Mouse (Mus musculus): ENCODE measurements at regions not wholly inside any gene's neighbourhood (a gene's known extent, or its start where the extent isn't known, plus 50 kb on each side); places are given as distances from the start of the nearest gene placed in this dataset.

DNA sequence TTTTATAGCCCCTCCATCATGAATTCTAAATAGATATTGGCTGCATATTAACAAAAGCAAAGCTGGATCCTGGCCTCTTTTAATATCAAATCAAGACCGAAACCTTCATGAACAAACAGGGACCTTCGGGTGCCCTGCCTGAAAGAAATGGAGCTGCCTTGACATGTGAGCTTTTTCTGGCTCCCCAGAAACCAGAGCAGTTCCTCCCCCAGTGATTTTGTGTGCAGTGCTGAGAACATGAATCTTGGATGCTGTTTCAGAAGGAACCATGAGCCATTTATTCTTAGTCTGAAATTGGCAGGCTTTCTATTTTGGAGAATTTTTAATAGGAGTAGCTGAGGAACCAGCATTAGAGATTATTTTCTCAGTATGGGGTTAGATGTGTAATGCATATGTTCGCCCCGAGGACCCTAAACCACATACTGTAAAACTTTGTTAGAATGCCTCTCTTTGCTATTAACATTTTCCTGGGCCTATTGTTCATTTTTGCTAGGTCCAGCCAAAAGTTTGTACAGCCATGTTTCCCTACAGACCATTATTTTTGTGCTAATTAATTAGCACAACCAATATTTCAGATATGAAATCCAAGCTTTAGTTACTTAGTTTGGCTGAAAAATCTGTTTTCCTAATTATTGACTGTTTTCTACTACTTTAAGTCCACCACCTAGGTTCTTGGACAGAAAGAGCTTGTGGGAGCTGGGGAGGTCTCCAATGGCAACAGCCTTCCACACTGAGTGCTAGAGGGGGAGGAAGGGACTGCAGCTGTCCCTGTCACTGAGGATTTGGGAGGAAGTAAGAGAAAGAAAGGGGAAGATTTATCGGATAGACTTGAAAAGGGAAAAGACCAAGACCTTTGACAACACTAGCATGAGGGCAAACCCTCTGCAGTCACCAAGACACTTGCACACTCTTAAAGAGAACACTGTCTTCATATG is 613.0 kb downstream of the Nfib start:
- DNase-seq (ENCODE audit: low read depth, low spot score): no peak

DNA sequence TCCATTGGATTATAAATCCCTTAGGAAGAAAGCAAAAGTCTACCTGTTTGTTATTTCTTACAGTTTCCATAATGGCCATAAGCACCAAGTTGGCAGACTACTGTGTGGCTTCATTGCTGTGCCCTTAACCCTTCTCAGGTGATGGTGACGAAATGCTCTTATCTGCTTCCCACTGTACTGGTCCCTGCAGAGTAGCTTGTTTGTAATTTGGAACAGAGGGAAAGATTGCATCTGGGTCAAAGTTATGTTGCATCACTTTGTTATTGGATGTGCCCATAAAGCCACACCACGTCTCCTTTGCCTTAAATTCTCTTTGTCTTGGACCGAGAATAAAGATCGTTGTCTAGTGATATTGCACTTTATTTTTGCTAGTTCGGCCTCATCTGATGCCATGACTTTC is 615.9 kb downstream of the Nfib start:
- DNase-seq (ENCODE audit: low read depth, low spot score): no peak

- DNase-seq (ENCODE audit: low read depth, low spot score): no peak
Measured at GRCm38 (mm10) chr4:82083519-82083918, 622.0 kb downstream of the Nfib start.

- no peak for DNase-seq (ENCODE audit: low read depth, low spot score)
Measured at GRCm38 (mm10) chr4:82068050-82068449, 625.4 kb upstream of the Mpdz start.

- no peak for DNase-seq (ENCODE audit: low read depth, low spot score)
Measured at GRCm38 (mm10) chr4:82065641-82066358, 623.2 kb upstream of the Mpdz start.

GRCm38 (mm10) chr4:82062726-82063125 is 620.1 kb upstream of the Mpdz start:
- DNase-seq (ENCODE audit: low read depth, low spot score): peak; percentile 80

DNA sequence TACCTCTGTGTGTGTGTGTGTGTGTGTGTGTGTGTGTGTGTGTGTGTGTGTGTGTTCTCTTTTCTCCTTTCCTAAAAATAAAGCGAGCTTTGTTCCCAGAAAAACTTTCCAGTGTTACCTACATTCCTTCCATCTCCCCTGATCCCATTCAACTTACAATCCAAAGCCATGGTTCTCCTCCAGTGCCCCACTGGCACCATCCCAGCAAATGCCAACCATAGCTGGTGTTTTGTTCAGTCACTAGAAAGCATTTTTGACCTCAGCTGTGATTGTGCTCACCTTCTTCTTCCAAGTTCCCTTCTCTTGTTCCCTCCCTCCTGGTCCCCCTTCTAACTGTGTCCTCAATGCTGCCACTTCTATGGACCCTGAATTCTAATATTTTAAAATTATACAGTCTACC is 614.1 kb upstream of the Mpdz start:
- DNase-seq (ENCODE audit: low read depth, low spot score): peak; percentile 16

- DNase-seq (ENCODE audit: low read depth, low spot score): peak; percentile 26
Measured at GRCm38 (mm10) chr4:82048171-82048570, 605.6 kb upstream of the Mpdz start.

GRCm38 (mm10) chr4:82037473-82037872 is 594.9 kb upstream of the Mpdz start:
- no peak for DNase-seq (ENCODE audit: low read depth, low spot score)

DNA sequence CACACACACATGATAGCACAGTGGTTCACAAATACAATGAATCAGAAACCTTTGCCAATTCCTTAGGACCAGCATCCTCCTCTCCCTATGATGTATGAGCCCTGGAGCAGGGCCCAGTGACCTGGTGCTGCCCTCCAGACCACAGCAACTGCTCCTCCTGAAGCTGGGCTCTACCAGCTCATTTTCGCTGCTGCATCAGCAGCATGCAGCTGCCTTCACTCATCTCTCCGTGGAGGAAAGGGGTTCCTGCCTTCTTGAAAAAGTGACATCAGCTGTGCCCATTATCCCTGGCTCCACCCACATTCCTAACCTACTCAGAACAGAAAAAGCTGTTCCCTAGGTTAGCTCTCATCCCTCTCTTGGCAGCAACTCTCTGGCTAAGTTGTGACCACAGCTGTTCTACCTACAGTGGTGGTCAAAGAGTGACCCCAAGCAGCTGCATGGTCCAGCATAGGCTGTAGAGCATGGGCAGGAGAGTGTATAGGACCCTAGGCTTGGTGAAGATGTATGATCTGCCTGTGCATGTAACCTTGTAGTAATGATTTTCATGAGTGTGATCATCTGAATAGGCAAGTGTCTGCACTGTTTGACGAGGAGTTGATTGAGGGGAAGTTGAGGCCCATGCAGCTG is 592.6 kb upstream of the Mpdz start:
- DNase-seq (ENCODE audit: low read depth, low spot score): peak; percentile 96

DNA sequence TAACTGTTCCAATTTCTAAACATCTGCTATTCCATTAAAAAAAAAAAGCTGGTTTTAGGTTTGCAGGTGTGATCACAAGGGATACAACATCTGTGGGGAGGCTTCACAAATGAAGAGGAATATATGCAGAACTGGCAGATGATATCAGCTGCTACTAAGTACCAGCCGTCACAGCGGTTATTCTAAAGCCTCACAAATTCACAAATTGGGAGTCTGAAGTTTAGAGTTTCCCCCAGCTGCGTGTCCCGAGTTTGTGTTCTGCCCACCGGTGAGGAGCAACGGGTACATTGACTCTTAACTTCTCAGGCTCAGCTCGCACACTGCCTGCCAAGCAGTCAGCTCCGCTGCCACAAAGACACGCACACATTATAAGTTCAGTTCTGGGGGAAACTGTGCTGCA is 586.6 kb upstream of the Mpdz start:
- DNase-seq (ENCODE audit: low read depth, low spot score): no peak

DNA sequence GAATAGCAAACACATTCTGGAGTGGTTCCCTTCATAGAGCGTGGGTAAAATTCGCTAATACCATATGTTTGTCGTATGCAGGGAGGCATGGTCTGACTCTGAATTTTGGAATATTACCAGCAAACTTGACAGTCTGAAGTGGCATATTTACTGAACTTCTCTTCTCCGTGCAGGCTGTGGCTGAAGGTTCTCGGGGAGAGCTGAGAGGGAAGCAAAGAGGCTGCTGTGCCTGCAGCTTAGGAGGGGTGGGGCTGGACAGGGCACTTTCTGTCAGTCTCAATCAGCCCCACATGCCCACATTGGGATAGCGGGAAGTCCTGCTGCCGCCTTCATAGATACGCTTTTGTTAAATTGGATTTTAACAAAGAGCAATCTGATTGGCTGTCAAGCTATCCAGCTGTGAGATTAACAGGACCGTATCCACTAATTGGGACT is 584.8 kb upstream of the Mpdz start:
- DNase-seq (ENCODE audit: low read depth, low spot score): no peak

DNA sequence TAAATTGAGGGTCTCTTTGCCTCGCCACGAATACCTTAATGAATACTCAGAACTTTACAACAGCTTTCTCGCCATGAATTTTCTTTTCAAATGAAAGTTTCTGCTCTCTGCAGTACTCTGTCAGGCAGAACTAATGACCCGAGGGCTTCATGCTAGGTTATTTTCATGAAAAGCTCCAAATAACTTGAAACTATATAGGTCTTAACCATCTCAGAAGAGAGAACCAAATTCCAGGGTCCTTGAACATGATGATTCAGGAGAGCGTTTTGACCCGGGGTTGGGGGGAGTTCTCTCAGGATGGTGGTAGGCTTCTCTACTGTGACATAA is 558.8 kb upstream of the Mpdz start:
- DNase-seq (ENCODE audit: low read depth, low spot score): no peak

DNA sequence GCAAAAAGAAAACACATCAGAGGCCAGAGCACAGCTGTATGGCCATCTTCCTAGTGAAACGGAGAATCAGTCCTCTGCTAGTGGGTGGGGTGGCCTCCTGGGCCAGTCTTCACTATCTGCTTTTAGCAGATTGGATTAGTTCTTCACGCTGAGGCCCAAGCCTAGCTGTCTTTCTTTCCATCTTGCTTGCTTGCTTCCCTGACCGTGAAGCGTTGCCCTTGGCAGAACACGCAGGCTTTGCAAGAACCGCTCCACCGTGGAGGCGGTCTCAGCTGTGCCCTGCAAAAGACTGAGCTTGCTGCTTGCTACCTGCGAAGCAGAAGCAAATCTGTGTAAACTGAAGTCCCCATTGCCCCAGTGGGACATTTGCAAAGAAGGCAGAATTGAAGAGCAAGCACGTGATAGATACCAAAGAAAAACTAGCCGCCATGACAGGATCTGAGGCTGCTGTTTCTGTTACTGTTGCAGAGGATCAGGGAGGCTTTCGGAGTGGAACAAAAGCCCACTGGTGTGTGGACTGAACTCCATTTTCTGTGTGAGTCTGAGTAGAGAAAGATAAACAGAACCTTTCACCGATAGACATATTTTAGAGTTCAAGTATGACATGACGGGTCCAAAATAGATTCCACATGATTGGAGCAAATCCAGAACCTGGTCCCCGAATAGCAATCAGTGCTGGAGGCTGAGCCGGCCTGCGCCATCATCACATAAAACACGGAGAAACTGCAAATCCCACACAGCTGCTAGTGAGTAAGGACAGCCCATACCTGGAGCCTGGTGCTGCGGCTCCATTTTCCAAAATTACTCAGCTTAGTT is 558.2 kb upstream of the Mpdz start:
- no peak for DNase-seq (ENCODE audit: low read depth, low spot score)

GRCm38 (mm10) chr4:81999654-82000314 is 557.2 kb upstream of the Mpdz start:
- peak; percentile 40 for DNase-seq (ENCODE audit: low read depth, low spot score)

- no peak for DNase-seq (ENCODE audit: low read depth, low spot score)
Measured at GRCm38 (mm10) chr4:81999093-81999492, 556.5 kb upstream of the Mpdz start.

- no peak for DNase-seq (ENCODE audit: low read depth, low spot score)
Measured at GRCm38 (mm10) chr4:81996445-81996844, 553.8 kb upstream of the Mpdz start.

DNA sequence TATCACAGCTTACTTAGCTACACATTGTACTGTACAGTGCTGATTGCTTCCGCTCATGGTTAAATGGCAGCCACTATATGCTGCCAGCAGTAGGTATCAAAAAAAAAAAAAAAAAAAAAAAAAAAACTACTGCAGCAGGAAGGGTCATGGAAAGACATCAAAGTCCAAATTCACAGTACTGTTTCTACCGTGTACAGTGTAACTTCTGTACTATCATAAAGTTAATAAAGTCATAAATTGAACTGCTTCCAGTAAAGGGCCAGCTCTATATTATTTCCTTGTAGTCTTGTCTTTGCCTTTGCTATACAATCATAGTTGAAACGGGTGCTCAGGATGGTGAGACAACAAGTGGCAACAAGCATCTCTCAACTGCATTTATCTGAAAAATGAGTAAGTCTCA is 552.6 kb upstream of the Mpdz start:
- no peak for DNase-seq (ENCODE audit: low read depth, low spot score)

- no peak for DNase-seq (ENCODE audit: low read depth, low spot score)
Measured at GRCm38 (mm10) chr4:81988796-81989195, 546.2 kb upstream of the Mpdz start.

DNA sequence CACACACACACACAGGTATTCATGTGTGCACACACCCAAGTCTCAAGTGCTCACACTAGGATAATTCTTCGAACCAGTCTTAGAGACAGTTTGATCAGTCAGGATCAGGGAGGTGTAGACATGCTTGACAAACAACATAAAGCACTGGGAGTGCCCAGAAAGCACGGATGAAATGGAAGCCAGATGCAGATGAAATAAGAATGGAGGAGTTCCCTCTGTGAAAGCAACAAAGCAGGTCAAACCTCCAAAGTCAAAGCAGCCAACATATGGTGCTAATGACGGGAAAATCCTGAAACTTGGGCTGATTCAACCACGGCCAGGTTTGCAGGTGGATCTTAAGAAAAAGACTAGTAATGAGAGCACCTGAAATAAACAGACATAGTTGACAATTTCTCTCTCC is 544.0 kb upstream of the Mpdz start:
- no peak for DNase-seq (ENCODE audit: low read depth, low spot score)

GRCm38 (mm10) chr4:81981811-81982210 is 539.2 kb upstream of the Mpdz start:
- no peak for DNase-seq (ENCODE audit: low read depth, low spot score)
